Mouse (Mus musculus) macrophage (primary cell): ENCODE measurements around the gene Prkag2. TPM values are rescaled to one million over a fixed set of nuclear protein-coding genes. Genes with fewer than 3 reads are reported as not detected.
"Not testable (repeated sequence)": the region's sequence is repeated elsewhere in the genome, so short reads cannot be mapped to it uniquely, and the experiment has no call there.

Experiments used
- H3K27ac ChIP-seq: fragments of 350-480 bp; formaldehyde crosslinking; 2 replicates; pipeline ENCODE4 v1.9.0; 2021
- H3K36me3 ChIP-seq: fragments of 350-480 bp; formaldehyde crosslinking; 2 replicates; pipeline ENCODE4 v1.9.0; 2021; ENCODE audit errors: inconsistent target
- H3K4me3 ChIP-seq: fragments of 350-480 bp; formaldehyde crosslinking; 2 replicates; pipeline ENCODE4 v1.9.0; 2021; ENCODE audit errors: inconsistent target
- H3K79me2 ChIP-seq: fragments of 350-480 bp; formaldehyde crosslinking; 2 replicates; pipeline ENCODE4 v1.9.0; 2021; ENCODE audit errors: inconsistent target
- WGBS: methylation state at CpG from one replicate; pipeline ENCODE4 v1.1.7; 2026; ENCODE audit warnings: inconsistent platforms; ENCODE audit not compliant: missing documents; 5-methylcytosine and 5-hydroxymethylcytosine counted together
- polyA plus RNA-seq: library from polyadenylated mRNA; stranded (reverse); fragments of 250-400 nt; gene quantifications from 3 replicates; pipeline ENCODE4 v1.2.4, GENCODE M21; 2018; ENCODE audit warnings: inconsistent platforms

The Prkag2 gene
- polyA plus RNA-seq, 1 experiment from 2014 or later: 28.2 TPM

DNA sequence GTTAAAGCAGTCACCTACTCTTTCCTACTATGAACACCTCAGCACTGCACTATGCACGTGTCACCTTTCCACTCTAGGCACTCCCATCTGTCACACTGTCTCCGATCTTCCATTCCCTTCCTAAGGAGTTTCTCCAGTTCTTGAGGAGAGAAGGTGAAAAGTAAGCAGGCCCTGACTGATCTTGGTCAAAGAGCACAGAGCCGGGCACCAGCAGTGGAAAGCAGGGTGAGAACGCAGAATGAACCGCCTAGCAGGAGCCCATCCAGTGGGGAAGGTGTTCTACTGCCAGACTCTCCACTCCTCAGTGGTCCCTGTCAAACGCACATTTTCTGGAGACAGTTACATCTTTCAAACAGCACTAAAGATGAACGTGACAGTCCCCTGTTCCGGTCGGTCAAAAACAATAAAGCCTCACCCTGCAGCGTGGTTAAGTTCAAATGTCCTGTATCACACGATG, 259.4 kb downstream of the Prkag2 start:
- Histone ChIP-seq H3K79me2 (peaks cover 57% of the 10 kb centered on the region), H3K36me3 (no peaks in the 10 kb centered on the region), H3K4me3 (peak overlapping the region; percentile 64), H3K27ac (peak overlapping the region; percentile 54)
- WGBS: 15% methylated on average over 11 of the region's 11 CpGs

- 76% methylated on average over 5 of the region's 5 CpGs for WGBS
- Histone ChIP-seq H3K79me2 (peaks cover 100% of the 10 kb centered on the region), H3K36me3 (no peaks in the 10 kb centered on the region), H3K4me3 (no peak overlapping the region), H3K27ac (no peak overlapping the region)
These were observed 266.0 kb downstream of the Prkag2 start for GRCm38 (mm10) chr5:24834491-24834890.

- 98% methylated on average over 3 of the region's 3 CpGs for WGBS
- peaks cover 99% of the 10 kb centered on the region for H3K79me2 ChIP-seq
- H3K4me3 ChIP-seq: no peak overlapping the region
- H3K27ac ChIP-seq: no peak overlapping the region
- no peaks in the 10 kb centered on the region for H3K36me3 ChIP-seq
These were observed 268.5 kb downstream of the Prkag2 start for GRCm38 (mm10) chr5:24831912-24832311.

DNA sequence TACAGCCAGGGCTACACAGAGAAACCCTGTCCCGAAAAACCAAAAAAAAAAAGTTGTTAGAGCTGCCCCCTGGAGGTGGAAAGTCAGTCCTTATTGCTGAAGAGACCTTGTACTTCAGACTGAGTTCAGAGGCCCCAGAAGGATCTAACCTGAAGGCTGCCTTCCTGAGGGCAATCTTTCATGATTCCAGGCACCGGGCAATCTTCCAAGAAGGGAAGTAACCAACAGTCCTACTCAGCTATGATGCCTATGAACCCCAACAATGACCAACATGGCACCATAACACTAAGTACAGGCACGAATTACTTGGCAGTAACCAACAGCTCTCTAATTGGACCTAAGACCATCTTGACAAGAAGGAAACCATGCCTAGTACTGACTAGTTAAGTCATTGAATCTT, 272.0 kb downstream of the Prkag2 start:
- Histone ChIP-seq H3K36me3 (no peaks in the 10 kb centered on the region), H3K4me3 (no peak overlapping the region), H3K27ac (no peak overlapping the region), H3K79me2 (peaks cover 99% of the 10 kb centered on the region)
- WGBS: 84% methylated on average over 3 of the region's 3 CpGs

DNA sequence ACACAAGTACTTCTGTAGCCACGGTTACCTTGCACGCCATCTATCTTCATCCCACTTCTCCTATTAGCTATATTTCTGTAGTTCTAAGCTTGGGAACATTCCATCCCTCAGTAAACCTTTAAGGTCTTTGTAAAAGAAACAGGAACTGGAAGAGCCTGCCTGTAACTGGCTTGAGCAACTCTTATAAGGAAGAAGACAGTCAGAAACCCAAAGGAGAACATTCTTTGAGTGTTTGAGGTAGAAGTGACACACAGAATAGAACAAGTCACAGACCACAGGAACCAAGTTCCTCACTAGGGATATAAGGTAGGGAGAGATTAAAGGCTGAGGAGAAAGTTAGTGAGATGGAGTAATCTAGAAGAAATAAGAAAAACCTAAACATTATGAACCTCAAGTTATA, 273.3 kb downstream of the Prkag2 start:
- WGBS: 21% methylated on average over 2 of the region's 2 CpGs
- H3K79me2 ChIP-seq: peaks cover 99% of the 10 kb centered on the region
- no peak overlapping the region for H3K27ac ChIP-seq
- no peaks in the 10 kb centered on the region for H3K36me3 ChIP-seq
- no peak overlapping the region for H3K4me3 ChIP-seq

DNA sequence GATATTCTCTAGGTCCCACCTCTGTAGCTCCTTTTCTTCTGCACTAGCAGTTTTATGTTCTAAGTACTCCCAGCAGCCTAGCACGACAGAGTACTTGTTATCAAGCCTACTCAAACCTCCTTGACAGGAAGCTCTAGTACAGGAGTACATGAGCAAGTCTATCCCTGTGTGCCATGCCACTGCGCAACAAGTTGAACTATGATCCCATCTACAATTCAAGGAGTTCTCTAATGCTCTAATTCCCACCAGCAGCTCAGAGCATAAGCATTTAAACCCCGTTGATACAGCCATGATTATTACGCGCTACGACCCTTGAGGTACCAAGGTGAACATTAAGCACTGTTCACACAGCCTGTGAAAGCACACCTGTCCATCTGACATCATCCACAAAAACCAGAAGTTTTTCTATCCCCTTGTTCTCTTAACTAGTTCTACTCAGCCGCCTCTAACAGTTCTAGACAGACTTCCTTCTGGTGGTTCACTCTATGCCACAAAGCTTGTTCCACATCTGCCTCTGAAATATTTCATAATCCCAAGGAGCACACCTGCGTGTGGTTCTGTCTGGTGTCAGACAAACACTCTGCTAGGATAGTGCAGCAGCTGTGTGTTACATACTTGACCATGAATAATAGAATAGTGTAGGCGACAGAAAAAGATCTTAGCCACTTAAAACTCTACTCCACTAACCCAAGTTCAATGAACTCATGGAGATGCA, 274.2 kb downstream of the Prkag2 start:
- Histone ChIP-seq H3K36me3 (no peaks in the 10 kb centered on the region), H3K79me2 (peaks cover 99% of the 10 kb centered on the region), H3K4me3 (no peak overlapping the region), H3K27ac (no peak overlapping the region)
- WGBS: 42% methylated on average over 9 of the region's 9 CpGs

DNA sequence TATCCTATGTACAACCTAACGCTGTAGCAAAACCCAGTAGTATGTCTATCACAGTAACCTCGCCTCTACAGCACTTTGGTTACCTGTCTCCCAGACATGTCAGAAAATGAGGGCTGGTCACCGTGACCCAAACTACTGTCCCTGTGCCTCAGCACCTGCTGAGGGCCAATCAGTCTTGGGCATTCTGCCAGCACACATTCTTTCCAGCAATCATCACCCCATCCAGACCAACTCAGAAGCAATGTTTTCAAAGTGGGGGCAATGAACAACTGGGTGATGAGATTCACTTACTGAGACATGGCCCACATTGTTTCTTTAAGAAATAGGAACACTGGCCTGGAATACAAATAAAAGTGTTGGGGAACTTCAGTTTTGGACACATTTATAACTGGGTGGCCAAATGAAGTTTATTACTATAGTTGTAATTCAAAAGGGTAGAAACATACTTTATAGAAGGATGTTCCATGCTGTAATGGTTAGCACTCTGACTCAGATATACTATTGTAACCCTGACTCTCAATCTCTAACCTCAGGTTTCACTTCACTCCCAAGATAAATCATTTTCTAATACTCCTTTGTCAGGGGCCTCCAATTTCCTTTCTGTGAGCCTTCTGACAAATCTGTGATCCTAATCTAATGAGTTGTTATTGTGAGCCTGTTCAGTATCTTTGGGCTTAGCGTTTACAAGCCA, 274.9 kb downstream of the Prkag2 start:
- WGBS: 74% methylated on average over 4 of the region's 4 CpGs
- H3K4me3 ChIP-seq: no peak overlapping the region
- H3K79me2 ChIP-seq: peaks cover 99% of the 10 kb centered on the region
- H3K27ac ChIP-seq: no peak overlapping the region
- H3K36me3 ChIP-seq: no peaks in the 10 kb centered on the region

DNA sequence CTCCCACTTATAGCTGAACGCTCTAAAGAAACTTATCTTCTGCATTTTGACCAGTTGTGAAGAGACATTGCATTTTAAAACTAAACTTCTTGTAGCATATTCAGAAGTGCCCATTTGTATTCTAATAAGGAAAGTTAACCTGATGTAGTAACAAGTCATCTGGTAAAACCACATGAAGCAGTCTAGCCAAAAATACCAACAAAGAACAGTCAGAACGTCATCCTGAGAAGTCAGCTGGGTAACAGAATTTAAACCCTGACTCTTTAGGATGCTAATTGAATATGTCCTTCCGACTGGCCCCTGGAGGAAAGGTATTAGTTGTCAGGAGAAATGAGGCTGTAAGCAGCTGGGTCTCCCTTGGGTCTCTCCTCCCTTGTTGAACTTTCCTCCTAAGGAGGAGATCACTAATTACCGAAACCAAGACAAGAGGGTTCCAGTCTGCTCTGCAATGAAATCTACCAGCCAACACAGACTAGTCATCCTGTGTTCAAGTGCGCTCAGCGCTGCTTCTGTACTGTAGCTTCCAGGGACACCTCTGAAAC, 276.5 kb downstream of the Prkag2 start:
- Histone ChIP-seq H3K79me2 (peaks cover 99% of the 10 kb centered on the region), H3K36me3 (no peaks in the 10 kb centered on the region), H3K4me3 (no peak overlapping the region), H3K27ac (no peak overlapping the region)
- 84% methylated on average over 6 of the region's 6 CpGs for WGBS

GRCm38 (mm10) chr5:24822781-24823180, 277.7 kb downstream of the Prkag2 start:
- Histone ChIP-seq H3K79me2 (peaks cover 99% of the 10 kb centered on the region), H3K4me3 (no peak overlapping the region), H3K27ac (no peak overlapping the region), H3K36me3 (peaks cover 5% of the 10 kb centered on the region)
- 92% methylated on average over 3 of the region's 3 CpGs for WGBS

DNA sequence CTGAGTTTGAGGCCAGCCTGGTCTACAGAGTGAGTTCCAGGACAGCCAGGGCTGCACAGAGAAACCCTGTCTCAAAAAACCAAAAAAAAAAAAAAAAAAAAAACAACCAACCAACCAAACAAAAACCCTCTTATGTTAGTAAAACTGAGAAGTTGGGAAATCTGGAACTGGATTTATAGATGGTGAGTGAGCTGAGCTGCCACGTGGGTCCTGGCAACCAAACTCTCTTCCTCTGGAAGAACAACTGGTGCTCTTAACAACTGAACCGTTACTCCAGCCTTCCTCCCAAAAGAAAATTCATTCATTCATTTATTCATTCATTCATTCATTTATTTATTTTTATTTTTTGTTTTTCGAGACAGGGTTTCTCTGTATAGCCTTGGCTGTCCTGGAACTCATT, 278.2 kb downstream of the Prkag2 start:
- not testable (repeated sequence) for H3K36me3 ChIP-seq, H3K27ac ChIP-seq, H3K4me3 ChIP-seq
- 72% methylated on average over 3 of the region's 3 CpGs for whole genome bisulfite sequencing
- peaks cover 100% of the 10 kb centered on the region for H3K79me2 ChIP-seq

DNA sequence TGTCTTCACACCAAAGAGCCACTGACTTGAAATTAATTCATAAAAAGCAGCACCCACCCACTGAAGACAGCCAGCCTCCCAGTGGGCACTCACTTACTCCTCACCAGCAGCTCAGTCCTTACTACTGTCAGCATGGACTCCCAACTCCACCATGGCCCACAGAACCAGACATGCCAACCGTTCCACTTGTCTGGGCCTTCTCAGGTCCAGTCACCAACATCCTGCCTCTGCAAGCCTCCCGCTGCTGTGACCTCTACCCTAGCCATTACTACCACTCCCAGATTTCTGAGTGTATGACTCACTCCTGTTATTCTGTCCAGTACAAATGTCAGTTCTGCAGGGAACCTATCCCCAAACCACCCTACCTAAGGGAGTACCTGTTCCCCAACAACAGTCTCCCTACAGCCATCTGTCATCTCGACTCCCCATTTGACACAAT, 279.0 kb downstream of the Prkag2 start:
- H3K4me3 ChIP-seq: no peak overlapping the region
- H3K79me2 ChIP-seq: peaks cover 100% of the 10 kb centered on the region
- peaks cover 16% of the 10 kb centered on the region for H3K36me3 ChIP-seq
- WGBS: 92% methylated on average over 3 of the region's 3 CpGs
- H3K27ac ChIP-seq: no peak overlapping the region

DNA sequence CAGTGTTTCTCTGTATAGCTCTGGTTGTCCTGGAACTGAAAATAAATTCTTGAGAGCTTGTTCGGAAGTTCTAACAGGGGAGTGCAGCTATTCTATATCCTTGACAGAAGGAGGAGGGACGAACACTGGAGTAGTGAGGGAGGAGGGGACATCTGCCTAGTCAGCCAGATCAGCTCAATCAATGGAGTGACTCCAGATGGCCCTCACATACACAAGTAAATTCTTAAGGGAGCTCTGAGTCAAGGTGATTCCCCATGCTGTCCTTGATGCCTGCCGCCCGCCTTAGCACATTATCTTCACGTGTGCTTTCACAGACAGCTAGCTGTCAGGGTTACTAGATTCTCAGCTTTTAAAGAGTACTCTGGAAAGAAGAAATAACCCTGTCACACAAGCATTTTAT, 279.8 kb downstream of the Prkag2 start:
- Histone ChIP-seq H3K79me2 (peaks cover 100% of the 10 kb centered on the region), H3K4me3 (no peak overlapping the region), H3K27ac (no peak overlapping the region), H3K36me3 (peaks cover 17% of the 10 kb centered on the region)
- 92% methylated on average over 5 of the region's 5 CpGs for WGBS

DNA sequence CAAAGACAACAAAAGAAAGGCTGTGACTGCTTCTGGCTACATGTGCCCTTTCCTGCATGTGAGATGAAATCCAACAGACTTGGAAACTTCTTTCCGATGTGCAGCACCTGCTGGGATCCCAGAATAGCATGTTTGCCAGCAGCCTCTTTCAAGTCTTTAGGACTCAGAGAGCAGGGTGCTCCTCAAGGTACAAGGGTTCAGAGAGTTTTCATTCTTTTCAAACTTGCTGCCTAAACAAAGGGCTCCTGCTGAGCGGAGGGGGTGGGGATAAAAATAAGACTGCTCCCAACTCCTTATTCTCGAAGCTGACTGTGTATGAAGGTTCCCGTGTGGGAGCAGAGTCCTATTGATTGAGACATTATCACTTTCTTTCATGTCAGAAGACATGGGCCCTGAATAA, 283.3 kb downstream of the Prkag2 start:
- H3K79me2 ChIP-seq: peaks cover 83% of the 10 kb centered on the region
- 94% methylated on average over 4 of the region's 4 CpGs for WGBS
- no peak overlapping the region for H3K4me3 ChIP-seq
- H3K27ac ChIP-seq: no peak overlapping the region
- peaks cover 30% of the 10 kb centered on the region for H3K36me3 ChIP-seq

DNA sequence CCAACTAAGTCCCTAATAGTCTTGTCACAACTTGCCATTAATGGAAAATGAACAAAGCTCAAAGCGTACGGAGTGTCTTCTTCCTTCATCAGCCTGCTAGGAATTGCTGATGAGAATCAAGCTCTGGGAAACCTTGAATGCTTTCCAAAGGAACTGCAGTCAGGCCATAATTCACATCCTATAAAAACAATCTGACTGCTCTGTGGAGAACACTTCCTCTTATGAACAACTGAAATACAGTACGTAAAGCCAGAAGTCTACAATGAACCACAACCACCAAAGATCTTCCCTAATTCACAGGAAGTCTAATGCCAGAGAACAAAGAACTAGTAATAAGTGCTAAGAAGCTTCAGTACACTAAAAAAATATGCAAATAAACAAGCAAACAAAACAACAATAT, 286.5 kb downstream of the Prkag2 start:
- Histone ChIP-seq H3K27ac (peak overlapping the region; percentile 45), H3K36me3 (peaks cover 44% of the 10 kb centered on the region), H3K79me2 (peaks cover 75% of the 10 kb centered on the region), H3K4me3 (no peak overlapping the region)
- WGBS: 4% methylated on average over 3 of the region's 3 CpGs

DNA sequence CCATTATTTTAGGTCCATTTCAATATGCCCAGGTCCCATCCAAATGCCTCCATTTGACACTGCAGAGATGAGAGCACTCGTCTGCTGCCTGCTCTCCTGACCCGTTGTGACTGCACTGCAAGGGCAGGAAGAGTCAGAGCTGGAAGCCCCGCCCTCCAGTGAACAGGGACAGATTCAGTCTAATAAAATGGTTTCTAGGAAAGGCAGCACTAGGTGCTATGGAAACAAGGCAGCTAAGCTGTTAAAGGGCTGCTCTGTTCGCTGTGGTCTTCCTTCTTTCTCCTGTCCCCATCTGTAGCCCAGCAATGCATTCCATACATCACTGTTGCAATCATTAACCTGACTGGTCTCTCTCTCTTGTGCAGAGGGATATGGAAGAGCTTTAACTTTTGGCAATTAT, 287.4 kb downstream of the Prkag2 start:
- Histone ChIP-seq H3K36me3 (peaks cover 44% of the 10 kb centered on the region), H3K79me2 (peaks cover 65% of the 10 kb centered on the region), H3K4me3 (no peak overlapping the region), H3K27ac (no peak overlapping the region)
- WGBS: 68% methylated on average over 4 of the region's 4 CpGs
